Mouse (Mus musculus) heart, adult 2 months (tissue): Measurements from ENCODE around the gene Fdps. TPM values are rescaled to one million over a fixed set of nuclear protein-coding genes. Genes with fewer than 3 reads are reported as not detected.

Source experiments
- DNase-seq, 2 experiments: peaks; one replicate each; pipeline ENCODE4 v3.0.0; 2021
- H3K27ac ChIP-seq: fragments of 200-600 bp; 2 replicates; pipeline ENCODE4 v1.8.1; 2022
- H3K27me3 ChIP-seq: fragments of 200-500 bp; 2 replicates; pipeline ENCODE4 v1.6.1; 2012; ENCODE audit warnings: mild to moderate bottlenecking, low read length, inconsistent platforms, mixed read lengths; ENCODE audit not compliant: control insufficient read depth, insufficient read depth
- H3K36me3 ChIP-seq: fragments of 200-500 bp; 2 replicates; pipeline ENCODE4 v1.6.1; 2012; ENCODE audit warnings: low read length, inconsistent platforms; ENCODE audit not compliant: control insufficient read depth, insufficient read depth
- H3K4me1 ChIP-seq: fragments of 200-500 bp; 2 replicates; pipeline ENCODE4 v1.6.1; 2011; ENCODE audit warnings: low read length; ENCODE audit not compliant: control insufficient read depth, insufficient read depth
- H3K4me3 ChIP-seq: fragments of 200-600 bp; 2 replicates; pipeline ENCODE4 v1.8.1; 2022
- H3K79me2 ChIP-seq: fragments of 200-500 bp; replicated peaks from 2 replicates; pipeline ENCODE4 v1.6.1; 2012; ENCODE audit warnings: mild to moderate bottlenecking, inconsistent platforms, low read length, moderate library complexity, mixed read lengths; ENCODE audit not compliant: control insufficient read depth, insufficient read depth
- H3K9ac ChIP-seq: fragments of 200-500 bp; 2 replicates; pipeline ENCODE4 v1.6.1; 2012; ENCODE audit warnings: low read depth, mild to moderate bottlenecking, control low read depth, inconsistent platforms, low read length, mixed read lengths
- CTCF ChIP-seq: fragments of 200-600 bp; IDR thresholded peaks from 2 replicates; pipeline ENCODE4 v1.8.1; 2022; ENCODE audit warnings: antibody characterized with exemption, mild to moderate bottlenecking, moderate library complexity
- EP300 ChIP-seq: fragments of 200-500 bp; IDR thresholded peaks from 2 replicates; pipeline ENCODE4 v1.6.1; 2011; ENCODE audit warnings: low read depth, low read length, control low read depth; ENCODE audit not compliant: insufficient read depth
- POLR2A ChIP-seq: fragments of 200-500 bp; IDR thresholded peaks from 2 replicates; pipeline ENCODE4 v1.6.1; 2011; ENCODE audit warnings: mild to moderate bottlenecking, low read depth, low read length, control low read depth; ENCODE audit not compliant: insufficient read depth
- WGBS: fragments of 180-500 bp; shearing (Covaris S2); methylation state at CpG from one replicate; pipeline ENCODE4 v1.1.7; 2018; 5-methylcytosine and 5-hydroxymethylcytosine counted together
- intact Hi-C: fragments of 180-260 bp; cut with DNase I; formaldehyde crosslinking; loops from one replicate; pipeline ENCODE4 v1.15.1; 2025
- polyA plus RNA-seq: library from polyadenylated mRNA; depleted of rRNA; stranded (reverse); fragments of >200 nt; gene quantifications from 2 replicates; pipeline ENCODE4 v1.2.3, GENCODE M21; 2012
- total RNA-seq, 2 experiments: library from RNA; stranded (reverse); gene quantifications; 2 replicates each; pipeline ENCODE4 v1.2.3; 2021

The Fdps gene
- total and polyA plus RNA-seq, 3 experiments: 20.8 to 22.5 (median 21.1) TPM

GRCm38 (mm10) chr3:89090694-89091655 lies 10.8 kb downstream of the Fdps start:
- H3K9ac ChIP-seq: peak overlapping the region; percentile 79
- intact Hi-C loops: loop anchor here (2.0 kb wide), 1 partner anchor 124 kb away; the partner anchor contains the start of gene Thbs3
- H3K27me3 ChIP-seq: no peaks in the 10 kb centered on the region
- peaks cover 3% of the 10 kb centered on the region for H3K4me1 ChIP-seq
- no peaks in the 10 kb centered on the region for H3K36me3 ChIP-seq
- TF ChIP-seq CTCF (peak; percentile 96), EP300 (no peak)
- 1% methylated on average over 67 of the region's 74 CpGs for WGBS
- no peaks in the 10 kb centered on the region for H3K79me2 ChIP-seq
- H3K4me3 ChIP-seq: peak overlapping the region; percentile 83
- H3K27ac ChIP-seq: peak overlapping the region; percentile 94
- peak; percentile 89 to 92 for DNase-seq

GRCm38 (mm10) chr3:89089882-89090591 lies 11.7 kb downstream of the Fdps start:
- Histone ChIP-seq H3K4me1 (peaks cover 3% of the 10 kb centered on the region), H3K9ac (peak overlapping the region; percentile 79), H3K27me3 (no peaks in the 10 kb centered on the region), H3K27ac (peak overlapping the region; percentile 94), H3K4me3 (peak overlapping the region; percentile 83), H3K79me2 (no peaks in the 10 kb centered on the region), H3K36me3 (no peaks in the 10 kb centered on the region)
- TF ChIP-seq EP300 (peak; percentile 37; the same call in 1 of the 2 replicates), POLR2A (no peak; the same call in none of the 2 replicates), CTCF (no peak)
- WGBS: under 1% methylated on average over 39 of the region's 40 CpGs
- DNase-seq: peak; percentile 88 to 93
- intact Hi-C loops: loop anchor here (2.0 kb wide), 1 partner anchor 125 kb away; the partner anchor contains the start of gene Thbs3

GRCm38 (mm10) chr3:89088974-89089373 lies 12.8 kb downstream of the Fdps start:
- Histone ChIP-seq H3K27me3 (no peaks in the 10 kb centered on the region), H3K4me1 (peaks cover 3% of the 10 kb centered on the region), H3K27ac (peak overlapping the region; percentile 94; the same call in 1 of the 2 replicates), H3K9ac (peak overlapping the region; percentile 60), H3K79me2 (no peaks in the 10 kb centered on the region), H3K36me3 (no peaks in the 10 kb centered on the region), H3K4me3 (peak overlapping the region; percentile 83)
- intact Hi-C loops: no loop called here
- DNase-seq: peak in 1 of 2 experiments; percentile 28
- 61% methylated on average over 14 of the region's 14 CpGs for WGBS
- TF ChIP-seq POLR2A: no peak
- TF ChIP-seq CTCF: no peak
- no peak for TF ChIP-seq EP300

- intact Hi-C loops: loop anchor here (2.0 kb wide), 1 partner anchor 71 kb away; no protein-coding TSS in a partner anchor
- WGBS: 38% methylated on average over 21 of the region's 21 CpGs
- H3K4me1 ChIP-seq: peaks cover 3% of the 10 kb centered on the region; the same call in 1 of the 2 replicates
These were observed 14.2 kb downstream of the Fdps start for GRCm38 (mm10) chr3:89087338-89088110.

GRCm38 (mm10) chr3:89084654-89085190 lies 17.0 kb downstream of the Fdps start:
- H3K9ac ChIP-seq: no peak overlapping the region
- 85% methylated on average over 12 of the region's 12 CpGs for WGBS
- H3K27me3 ChIP-seq: no peaks in the 10 kb centered on the region
- TF ChIP-seq CTCF: no peak
- TF ChIP-seq EP300: no peak
- no peak for TF ChIP-seq POLR2A
- H3K27ac ChIP-seq: no peak overlapping the region
- H3K4me3 ChIP-seq: no peak overlapping the region
- intact Hi-C loops: no loop called here
- H3K4me1 ChIP-seq: peaks cover 3% of the 10 kb centered on the region; the same call in 1 of the 2 replicates
- no peaks in the 10 kb centered on the region for H3K36me3 ChIP-seq
- no peak for DNase-seq
- H3K79me2 ChIP-seq: no peaks in the 10 kb centered on the region

More at GRCm38 (mm10) chr3:89087338-89088110, 14.2 kb downstream of the Fdps start:
- Histone ChIP-seq H3K4me3 (no peak overlapping the region), H3K27me3 (no peaks in the 10 kb centered on the region), H3K79me2 (no peaks in the 10 kb centered on the region), H3K36me3 (no peaks in the 10 kb centered on the region), H3K27ac (no peak overlapping the region), H3K9ac (no peak overlapping the region)
- TF ChIP-seq CTCF (peak; percentile 82), EP300 (no peak), POLR2A (no peak)
- DNase-seq: peak; percentile 65 to 77
